In genomic region chr16:15119799-15120198, GRCm38 (mm10) we compare ENCODE assay signal across 9 mouse cellular contexts.
DNase-seq lines count a peak whose midpoint lies in the region; ATAC-seq and TF ChIP-seq lines count a peak whose summit lies in the region.
"Had no signal": no experiment of that assay in that cellular context is flagged by ENCODE, and none has a peak within 500 bp of the region (broad histone marks: within the 10 kb centered on the region; RNA-seq: fewer than 3 reads in every experiment).

No protein-coding gene starts in this region.

- WGBS in heart, embryonic 12.5 days = 79% methylated on average over 1 of the region's 1 CpGs

- H3K27me3 ChIP-seq in heart, embryonic 12.5 days (replicated peaks) = no peaks in the 10 kb centered on the region
- H3K27me3 ChIP-seq in CH12.LX (replicated peaks) = peaks cover 2% of the 10 kb centered on the region

- no peak for ATAC-seq in heart, embryonic 12.5 days (ENCODE audit: insufficient number of reproducible peaks, low FRiP score)

- dilution Hi-C loops in CH12.LX (cut with MboI; ENCODE audit: extremely low pct_ligation_motif_present, extremely low pct_unique_long_range_greater_than_20kb, low sequenced_read_pairs) = no loop called here

- TF ChIP-seq CTCF in CH12.LX (conservative IDR thresholded peaks at IDR 0.05 in 1 of 2, IDR thresholded peaks at IDR 0.05 in 1 of 2; ENCODE audit: low read depth in 2 of 2, low read length in 2 of 2) = peak in 1 of 2 experiments; percentile 69; a peak in 2 of 4 replicates

- no peak for TF ChIP-seq EP300 in CH12.LX (IDR thresholded peaks at IDR 0.05; ENCODE audit: low read length)

- no peak overlapping the region for H3K27ac ChIP-seq in heart, embryonic 12.5 days (ENCODE audit: poor library complexity, severe bottlenecking)
- H3K27ac ChIP-seq in CH12.LX (ENCODE audit: insufficient read depth, low read depth) = no peak overlapping the region
- H3K27ac ChIP-seq: midbrain, embryonic 10.5 days had no signal

- in situ Hi-C loops in CH12.LX (cut with MboI; ENCODE audit: low pct_ligation_motif_present, low pct_unique_long_range_greater_than_20kb, low sequenced_read_pairs) = no loop called here

- peaks cover 3% of the 10 kb centered on the region for H3K4me1 ChIP-seq in heart, embryonic 12.5 days (replicated peaks)
- peaks cover 0 to 7% of the 10 kb centered on the region in 2 experiments; a peak in 1 of 4 replicates for H3K4me1 ChIP-seq in CH12.LX (ENCODE audit: control insufficient read depth in 1 of 2, insufficient read depth in 2 of 2)
- H3K4me1 ChIP-seq: midbrain, embryonic 10.5 days had no signal

- TF ChIP-seq POLR2A in CH12.LX (IDR thresholded peaks at IDR 0.05; ENCODE audit: low read depth, low read length) = no peak

- no peak overlapping the region for H3K4me3 ChIP-seq in heart, embryonic 12.5 days
- H3K4me3 ChIP-seq in CH12.LX (replicated peaks in 1 of 3; ENCODE audit: low read depth in 2 of 3, low read length in 2 of 3, poor library complexity in 1 of 3) = no peak overlapping the region
- H3K4me3 ChIP-seq: midbrain, embryonic 10.5 days had no signal

- H3K79me2 ChIP-seq in CH12.LX (replicated peaks; ENCODE audit: control insufficient read depth, extremely low read depth, insufficient read depth, poor library complexity, severe bottlenecking) = no peaks in the 10 kb centered on the region

- peak; percentile 53 for TF ChIP-seq RAD21 in CH12.LX (IDR thresholded peaks at IDR 0.05; ENCODE audit: low read depth, low read length)

- H3K9ac ChIP-seq in heart, embryonic 12.5 days = no peak overlapping the region
- no peak overlapping the region for H3K9ac ChIP-seq in CH12.LX (ENCODE audit: insufficient read depth, low read depth)

- no peaks in the 10 kb centered on the region for H3K36me3 ChIP-seq in heart, embryonic 12.5 days
- no peaks in the 10 kb centered on the region for H3K36me3 ChIP-seq in CH12.LX (replicated peaks in 1 of 2; ENCODE audit: control insufficient read depth in 1 of 2, insufficient read depth in 1 of 2, low read length in 1 of 2)
- H3K36me3 ChIP-seq: midbrain, embryonic 10.5 days had no signal

- H3K9me3 ChIP-seq in heart, embryonic 12.5 days (replicated peaks) = no peaks in the 10 kb centered on the region
- H3K9me3 ChIP-seq in CH12.LX (replicated peaks; ENCODE audit: low read length) = no peaks in the 10 kb centered on the region
- H3K9me3 ChIP-seq: midbrain, embryonic 10.5 days had no signal

- no peak overlapping the region for H3K4me2 ChIP-seq in heart, embryonic 12.5 days
- H3K4me2 ChIP-seq in CH12.LX (ENCODE audit: insufficient read depth, low read depth, poor library complexity, severe bottlenecking) = no peak overlapping the region

- peak; percentile 6 for DNase-seq in heart, adult 8-10 months (ENCODE audit: low spot score)
- peak; percentile 38 for DNase-seq in CH12.LX (ENCODE audit: extremely low read depth)
- DNase-seq in adrenal gland, postnatal 25 days = peak; percentile 24
- peak; percentile 23 for DNase-seq in kidney, postnatal 14 days
- DNase-seq in frontal cortex, postnatal 36 days (ENCODE audit: low spot score in 2 of 2) = no peak
- DNase-seq in layer of hippocampus, postnatal 36 days = no peak
- DNase-seq in thymus, postnatal 10 days (ENCODE audit: low spot score in 2 of 2) = no peak

TF ChIP-seq in CH12.LX, 34 proteins besides CTCF, POLR2A, EP300 and RAD21:
- TF ChIP-seq KAT2A (IDR thresholded peaks at IDR 0.05; ENCODE audit: insufficient replicate concordance, low read length) (no peak), SMC3 (IDR thresholded peaks at IDR 0.05; ENCODE audit: low read depth, low read length) (peak; percentile 68), CHD1 (IDR thresholded peaks at IDR 0.05; ENCODE audit: low read depth, low read length) (no peak), IRF4 (IDR thresholded peaks at IDR 0.05; ENCODE audit: low read depth, low read length) (no peak), ZNF384 (IDR thresholded peaks at IDR 0.05; ENCODE audit: low read depth, low read length) (peak; percentile 97)

Comparison
In these comparisons a context has a peak if more than half of its experiments do, and no peak if none do; other contexts are left out.
1. DNase-seq: peak in heart, adult 8-10 months (single experiment), CH12.LX (single experiment), adrenal gland, postnatal 25 days (single experiment) and kidney, postnatal 14 days (single experiment); none in frontal cortex, postnatal 36 days (0 of 2), layer of hippocampus, postnatal 36 days (0 of 2) and thymus, postnatal 10 days (0 of 2).